Mouse (Mus musculus) fibroblast of lung, adult 2 months (primary cell): ENCODE results near the gene Dbndd2.

Source experiments
- DNase-seq: peaks from one replicate; pipeline ENCODE4 v3.0.0-alpha.2; 2011; ENCODE audit warnings: low read depth

Dbndd2 gene

GRCm38 (mm10) chr2:164453887-164454500, 31.9 kb upstream of the Dbndd2 start:
- DNase-seq = no peak

GRCm38 (mm10) chr2:164454846-164455245, 31.1 kb upstream of the Dbndd2 start:
- peak; percentile 88 for DNase-seq

- no peak for DNase-seq
Measured at GRCm38 (mm10) chr2:164455421-164456190, 30.3 kb upstream of the Dbndd2 start.

GRCm38 (mm10) chr2:164456413-164456812, 29.5 kb upstream of the Dbndd2 start:
- no peak for DNase-seq

- DNase-seq = no peak
Measured at GRCm38 (mm10) chr2:164456864-164457300, 29.0 kb upstream of the Dbndd2 start, which contains the start of gene Sys1. TSS of gene Sys1 (plus strand) at chr2:164456964.

GRCm38 (mm10) chr2:164457942-164458341, 28.0 kb upstream of the Dbndd2 start:
- DNase-seq = no peak

GRCm38 (mm10) chr2:164458535-164458934, 27.4 kb upstream of the Dbndd2 start:
- DNase-seq = no peak

GRCm38 (mm10) chr2:164460745-164461551, 25.0 kb upstream of the Dbndd2 start, which contains the start of gene Gm20458:
TSS of gene Gm20458 (plus strand) at chr2:164460967.
- peak; percentile 92 for DNase-seq

GRCm38 (mm10) chr2:164465161-164465560, 20.7 kb upstream of the Dbndd2 start:
- DNase-seq = no peak

GRCm38 (mm10) chr2:164466787-164467186, 19.1 kb upstream of the Dbndd2 start:
- DNase-seq = no peak

- no peak for DNase-seq
Measured at GRCm38 (mm10) chr2:164470254-164470653, 15.7 kb upstream of the Dbndd2 start.

- no peak for DNase-seq
Measured at GRCm38 (mm10) chr2:164473624-164474023, 12.3 kb upstream of the Dbndd2 start, which contains the start of gene Trp53tg5. TSS of gene Trp53tg5 (minus strand) at chr2:164473724.

- no peak for DNase-seq
Measured at GRCm38 (mm10) chr2:164486258-164487114, 580 bp downstream of the Dbndd2 start.

- DNase-seq = no peak
Measured at GRCm38 (mm10) chr2:164487115-164487527, 1.2 kb downstream of the Dbndd2 start.

GRCm38 (mm10) chr2:164487812-164488211, 1.9 kb downstream of the Dbndd2 start:
- DNase-seq = no peak

- peak; percentile 46 for DNase-seq
Measured at GRCm38 (mm10) chr2:164494126-164494525, 8.2 kb downstream of the Dbndd2 start.

GRCm38 (mm10) chr2:164496331-164496730, 10.4 kb downstream of the Dbndd2 start:
- DNase-seq = no peak

GRCm38 (mm10) chr2:164496847-164497690, 11.2 kb downstream of the Dbndd2 start, which contains the start of gene Pigt:
TSS of gene Pigt (plus strand) at chr2:164497520.
- no peak for DNase-seq

- no peak for DNase-seq
Measured at GRCm38 (mm10) chr2:164497691-164498268, 11.9 kb downstream of the Dbndd2 start.

GRCm38 (mm10) chr2:164499317-164499716, 13.4 kb downstream of the Dbndd2 start:
- DNase-seq = no peak
